Mouse (Mus musculus) heart, embryonic 15.5 days (tissue): ENCODE data around the gene 4930548H24Rik. TPM values are rescaled to one million over a fixed set of nuclear protein-coding genes. Genes with fewer than 3 reads are reported as not detected.

ENCODE experiments used
- ATAC-seq: fragments of 200-750 bp; cut with Nextera tagmentation; replicated peaks from 2 replicates; pipeline ENCODE4 v1.8.0; 2017; ENCODE audit warnings: low read depth, moderate TSS enrichment; ENCODE audit not compliant: insufficient number of reproducible peaks, insufficient read depth, low FRiP score
- H3K27ac ChIP-seq: fragments of 300-500 bp; sonication (generic); 2 replicates; pipeline ENCODE4 v1.5.1; 2015; ENCODE audit warnings: mild to moderate bottlenecking, inconsistent platforms
- H3K27me3 ChIP-seq: fragments of 300-500 bp; sonication (generic); 2 replicates; pipeline ENCODE4 v1.6.1; 2015; ENCODE audit warnings: inconsistent platforms
- H3K36me3 ChIP-seq: fragments of 300-500 bp; sonication (generic); 2 replicates; pipeline ENCODE4 v1.6.1; 2015; ENCODE audit warnings: mild to moderate bottlenecking, inconsistent platforms
- H3K4me1 ChIP-seq: fragments of 300-500 bp; sonication (generic); replicated peaks from 2 replicates; pipeline ENCODE4 v1.6.1; 2015; ENCODE audit warnings: inconsistent platforms
- H3K4me2 ChIP-seq: fragments of 300-500 bp; sonication (generic); 2 replicates; pipeline ENCODE4 v1.6.1; 2015; ENCODE audit warnings: inconsistent platforms, mild to moderate bottlenecking, moderate library complexity
- H3K4me3 ChIP-seq: fragments of 300-500 bp; sonication (generic); 2 replicates; pipeline ENCODE4 v1.5.1; 2015; ENCODE audit warnings: mild to moderate bottlenecking, inconsistent platforms
- H3K9ac ChIP-seq: fragments of 300-500 bp; sonication (generic); 2 replicates; pipeline ENCODE4 v1.6.1; 2015; ENCODE audit warnings: mild to moderate bottlenecking, inconsistent platforms
- H3K9me3 ChIP-seq: fragments of 300-500 bp; sonication (generic); replicated peaks from 2 replicates; pipeline ENCODE4 v1.6.1; 2016; ENCODE audit warnings: inconsistent platforms
- WGBS: fragments of 180-500 bp; shearing (Covaris S2); methylation state at CpG from one replicate; pipeline ENCODE4 v1.1.7; 2015; ENCODE audit warnings: mixed read lengths; 5-methylcytosine and 5-hydroxymethylcytosine counted together
- polyA plus RNA-seq: library from polyadenylated mRNA; unstranded; fragments of >200 nt; fragmentation: Nextera tagmentation; extraction: Ambion mirVana; gene quantifications from 2 replicates; pipeline ENCODE4 v1.2.1, GENCODE M21; 2015

4930548H24Rik gene
- polyA plus RNA-seq = not detected in 2 replicates

DNA sequence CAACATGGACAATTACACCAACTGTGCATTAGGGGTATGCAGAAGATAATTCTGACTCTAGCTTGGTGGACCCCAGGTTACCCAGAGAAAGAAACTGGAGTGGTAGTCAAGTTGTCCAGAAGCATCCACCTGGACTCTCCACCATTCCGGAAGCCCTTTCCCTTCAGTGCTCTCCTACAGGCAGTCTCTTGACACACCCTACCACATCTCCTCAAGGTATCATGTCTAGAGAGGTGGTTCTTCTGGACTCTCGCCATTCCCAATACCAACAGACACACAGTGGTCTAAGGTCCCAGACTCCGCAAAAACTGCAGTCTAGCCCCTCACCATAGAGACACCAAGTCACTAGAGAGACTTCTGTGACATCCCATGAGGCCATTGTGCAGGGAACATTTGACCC, at the start of gene 4930548H24Rik:
TSS of gene 4930548H24Rik (plus strand) at position 301 of the 400 bp plus-strand sequence.
- ATAC-seq = no peak
- Histone ChIP-seq H3K9me3 (no peaks in the 10 kb centered on the region), H3K9ac (no peak within 1 kb of the TSS), H3K27me3 (no peaks in the 10 kb centered on the region), H3K36me3 (peaks cover 17% of the 10 kb centered on the region; the same call in 1 of the 2 replicates), H3K27ac (no peak within 1 kb of the TSS), H3K4me3 (no peak within 1 kb of the TSS), H3K4me1 (no peaks in the 10 kb centered on the region), H3K4me2 (no peak within 1 kb of the TSS)
- WGBS = 93% methylated on average over 3 of the region's 3 CpGs

- WGBS = 88% methylated on average over 2 of the region's 2 CpGs
Measured at GRCm38 (mm10) chr5:31451336-31451735, 34.2 kb upstream of the 4930548H24Rik start.

DNA sequence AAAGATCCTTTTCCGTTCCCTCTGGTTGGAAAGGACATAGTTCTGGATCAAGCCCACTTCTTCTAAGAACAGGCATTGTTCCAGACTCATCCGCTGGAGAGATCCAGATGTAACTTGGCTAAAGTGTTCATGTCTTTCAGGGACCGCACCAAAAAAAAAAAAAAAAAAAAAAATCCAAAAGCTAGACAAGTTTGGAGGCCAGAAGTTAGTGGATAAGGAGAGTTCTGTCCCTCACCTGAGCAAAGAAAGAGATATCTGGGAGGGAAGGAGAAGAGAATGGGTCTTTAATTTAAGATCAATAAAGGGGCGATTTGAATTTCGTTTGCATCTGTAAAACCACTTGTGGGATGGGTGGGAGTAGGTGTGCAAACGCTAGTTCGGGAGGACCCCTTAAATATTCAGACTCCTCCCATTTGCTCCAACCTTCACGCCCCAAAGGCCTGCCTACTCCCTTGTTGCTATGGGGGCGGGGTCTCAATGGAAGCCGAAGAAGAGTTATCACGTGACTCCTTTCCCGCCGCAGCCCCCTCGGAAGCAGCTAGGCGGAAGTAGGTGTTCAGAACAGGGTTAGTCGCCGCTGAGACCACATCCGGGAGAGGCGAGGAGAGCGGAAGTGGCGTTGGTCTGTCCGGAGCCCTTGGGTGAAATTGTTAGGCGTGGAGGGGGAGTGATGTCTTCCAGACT, 33.5 kb upstream of the 4930548H24Rik start, which contains the start of gene Zfp512:
TSS of gene Zfp512 (plus strand) at position 554 of the 684 bp plus-strand sequence.
- peak within 1 kb of the TSS; percentile 66 for H3K4me2 ChIP-seq
- H3K4me3 ChIP-seq = peak within 1 kb of the TSS; percentile 55
- no peaks in the 10 kb centered on the region for H3K27me3 ChIP-seq
- H3K27ac ChIP-seq = peak within 1 kb of the TSS; percentile 46
- peaks cover 12% of the 10 kb centered on the region for H3K4me1 ChIP-seq
- no peaks in the 10 kb centered on the region for H3K9me3 ChIP-seq
- H3K9ac ChIP-seq = peak within 1 kb of the TSS; percentile 50
- H3K36me3 ChIP-seq = no peaks in the 10 kb centered on the region
- ATAC-seq = peak; percentile 98
- WGBS = 6% methylated on average over 23 of the region's 23 CpGs

More at GRCm38 (mm10) chr5:31451336-31451735, 34.2 kb upstream of the 4930548H24Rik start:
- H3K27me3 ChIP-seq = no peaks in the 10 kb centered on the region
- H3K9ac ChIP-seq = no peak overlapping the region
- H3K36me3 ChIP-seq = no peaks in the 10 kb centered on the region
- H3K9me3 ChIP-seq = no peaks in the 10 kb centered on the region
- H3K4me1 ChIP-seq = peaks cover 12% of the 10 kb centered on the region
- H3K4me2 ChIP-seq = no peak overlapping the region
- no peak overlapping the region for H3K4me3 ChIP-seq
- ATAC-seq = no peak
- no peak overlapping the region for H3K27ac ChIP-seq

GRCm38 (mm10) chr5:31452562-31452878, 33.0 kb upstream of the 4930548H24Rik start:
- Histone ChIP-seq H3K27me3 (no peaks in the 10 kb centered on the region), H3K4me1 (peaks cover 12% of the 10 kb centered on the region), H3K27ac (peak overlapping the region; percentile 46), H3K36me3 (no peaks in the 10 kb centered on the region), H3K4me3 (peak overlapping the region; percentile 55), H3K4me2 (peak overlapping the region; percentile 66), H3K9ac (peak overlapping the region; percentile 50), H3K9me3 (no peaks in the 10 kb centered on the region)
- under 1% methylated on average over 11 of the region's 11 CpGs for WGBS
- no peak; the same call in 1 of the 2 replicates for ATAC-seq

- WGBS = 11% methylated on average over 7 of the region's 7 CpGs
- Histone ChIP-seq H3K9me3 (no peaks in the 10 kb centered on the region), H3K27ac (no peak overlapping the region; the same call in 1 of the 2 replicates), H3K4me1 (peaks cover 12% of the 10 kb centered on the region), H3K4me3 (peak overlapping the region; percentile 55), H3K36me3 (no peaks in the 10 kb centered on the region), H3K4me2 (peak overlapping the region; percentile 66), H3K27me3 (no peaks in the 10 kb centered on the region), H3K9ac (peak overlapping the region; percentile 50)
- ATAC-seq = no peak
Measured at GRCm38 (mm10) chr5:31452886-31453410, 32.6 kb upstream of the 4930548H24Rik start.

DNA sequence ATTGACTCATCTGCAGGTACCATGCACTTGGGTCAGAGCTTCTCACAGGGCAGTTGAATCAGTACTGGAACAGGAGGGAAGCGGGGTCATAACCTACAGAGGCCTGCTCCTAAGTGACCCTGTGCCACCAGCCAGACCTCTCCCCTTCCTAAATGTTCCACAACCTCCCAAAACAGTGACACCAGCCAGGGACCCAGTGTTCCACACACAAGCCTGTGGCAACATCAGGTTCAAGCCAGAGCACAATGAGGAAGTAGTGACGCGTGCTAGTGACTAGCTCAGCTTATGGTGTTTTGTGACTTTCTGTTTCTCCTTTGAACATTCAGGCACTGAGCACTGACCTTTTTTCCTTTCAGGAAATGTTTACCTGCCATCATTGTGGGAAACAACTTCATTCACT, 17.7 kb upstream of the 4930548H24Rik start:
- no peaks in the 10 kb centered on the region for H3K9me3 ChIP-seq
- H3K4me2 ChIP-seq = no peak overlapping the region
- no peak overlapping the region for H3K9ac ChIP-seq
- ATAC-seq = no peak
- H3K4me1 ChIP-seq = no peaks in the 10 kb centered on the region
- H3K36me3 ChIP-seq = peaks cover 39% of the 10 kb centered on the region
- 93% methylated on average over 3 of the region's 3 CpGs for WGBS
- no peaks in the 10 kb centered on the region for H3K27me3 ChIP-seq
- no peak overlapping the region for H3K27ac ChIP-seq
- H3K4me3 ChIP-seq = no peak overlapping the region

DNA sequence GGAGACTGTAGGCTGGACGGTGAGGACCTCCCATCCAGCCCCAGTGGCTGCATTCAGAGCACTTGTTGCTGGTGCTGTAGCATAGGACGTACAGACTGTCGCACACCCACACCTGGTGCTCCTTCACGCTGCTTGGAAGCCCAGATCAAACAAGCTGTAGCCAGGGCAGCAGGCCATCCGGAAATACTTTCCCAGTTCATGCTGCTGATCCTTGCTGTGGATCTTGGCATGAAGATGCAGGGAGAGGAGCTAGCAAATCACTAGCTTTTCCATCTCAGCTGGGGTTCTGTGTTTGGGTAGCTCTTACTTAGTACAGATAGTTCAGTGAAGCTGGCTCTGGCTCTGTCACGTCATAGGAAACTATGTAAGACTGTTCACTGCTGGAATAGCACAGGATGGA, 15.8 kb upstream of the 4930548H24Rik start:
- Histone ChIP-seq H3K27me3 (no peaks in the 10 kb centered on the region), H3K4me1 (no peaks in the 10 kb centered on the region), H3K9ac (no peak overlapping the region), H3K4me2 (no peak overlapping the region), H3K9me3 (no peaks in the 10 kb centered on the region), H3K4me3 (no peak overlapping the region), H3K36me3 (peaks cover 58% of the 10 kb centered on the region), H3K27ac (no peak overlapping the region)
- ATAC-seq = no peak
- WGBS = 84% methylated on average over 6 of the region's 6 CpGs

- H3K4me2 ChIP-seq = no peak overlapping the region
- H3K4me3 ChIP-seq = no peak overlapping the region
- no peak overlapping the region for H3K27ac ChIP-seq
- WGBS = 74% methylated on average over 7 of the region's 7 CpGs
- no peak for ATAC-seq
- no peaks in the 10 kb centered on the region for H3K27me3 ChIP-seq
- no peaks in the 10 kb centered on the region for H3K4me1 ChIP-seq
- no peak overlapping the region for H3K9ac ChIP-seq
- H3K36me3 ChIP-seq = peaks cover 59% of the 10 kb centered on the region
- H3K9me3 ChIP-seq = no peaks in the 10 kb centered on the region
Measured at GRCm38 (mm10) chr5:31470334-31470733, 15.2 kb upstream of the 4930548H24Rik start.

GRCm38 (mm10) chr5:31480536-31480935, 5.0 kb upstream of the 4930548H24Rik start:
- Histone ChIP-seq H3K9me3 (no peaks in the 10 kb centered on the region), H3K27ac (no peak overlapping the region), H3K27me3 (no peaks in the 10 kb centered on the region), H3K36me3 (peaks cover 63% of the 10 kb centered on the region), H3K4me2 (no peak overlapping the region), H3K9ac (no peak overlapping the region), H3K4me1 (no peaks in the 10 kb centered on the region), H3K4me3 (no peak overlapping the region)
- 86% methylated on average over 4 of the region's 4 CpGs for WGBS
- no peak for ATAC-seq

DNA sequence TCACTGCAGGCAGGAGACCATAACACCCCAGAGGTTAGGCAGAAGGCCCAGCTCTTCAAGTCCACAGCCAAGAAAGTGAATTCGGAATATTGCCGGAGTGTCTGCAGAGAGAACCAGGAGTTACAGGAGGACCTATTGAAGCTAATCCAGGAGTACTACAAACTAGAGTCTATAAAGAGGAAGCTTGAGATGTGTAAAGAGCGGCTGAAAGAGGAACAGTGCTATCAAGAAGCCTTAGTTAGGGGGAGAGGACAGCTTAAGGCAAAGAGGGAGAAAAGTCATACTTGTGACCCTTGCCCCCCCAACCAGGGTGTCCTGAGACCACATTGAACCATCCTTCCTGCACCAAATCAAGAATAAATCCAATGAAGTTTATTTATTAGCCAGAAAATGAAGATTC, 2.3 kb downstream of the 4930548H24Rik start:
- WGBS = 85% methylated on average over 3 of the region's 3 CpGs
- Histone ChIP-seq H3K4me3 (no peak overlapping the region), H3K4me1 (no peaks in the 10 kb centered on the region), H3K27ac (no peak overlapping the region), H3K36me3 (no peaks in the 10 kb centered on the region), H3K27me3 (no peaks in the 10 kb centered on the region), H3K4me2 (no peak overlapping the region), H3K9me3 (no peaks in the 10 kb centered on the region), H3K9ac (no peak overlapping the region)
- ATAC-seq = no peak

GRCm38 (mm10) chr5:31489116-31489769, 3.7 kb downstream of the 4930548H24Rik start:
- Histone ChIP-seq H3K27me3 (no peaks in the 10 kb centered on the region), H3K27ac (no peak overlapping the region), H3K4me2 (no peak overlapping the region), H3K4me1 (no peaks in the 10 kb centered on the region; the same call in 1 of the 2 replicates), H3K9me3 (no peaks in the 10 kb centered on the region), H3K9ac (no peak overlapping the region), H3K36me3 (no peaks in the 10 kb centered on the region), H3K4me3 (no peak overlapping the region)
- no peak for ATAC-seq
- 56% methylated on average over 7 of the region's 7 CpGs for WGBS
